Mouse (Mus musculus) forebrain, postnatal 0 days (tissue): Measurements from ENCODE around the gene Tspan9. TPM values are rescaled to one million over a fixed set of nuclear protein-coding genes. Genes with fewer than 3 reads are reported as not detected.

Experiments used
- ATAC-seq: fragments of 200-750 bp; cut with Nextera tagmentation; 2 replicates; pipeline ENCODE4 v1.8.0; 2017; ENCODE audit warnings: mild to moderate bottlenecking, moderate library complexity
- DNase-seq: peaks from one replicate; pipeline ENCODE4 v3.0.0-alpha.2; 2015
- H3K27ac ChIP-seq: fragments of 300-500 bp; sonication (generic); 2 replicates; pipeline ENCODE4 v1.5.1; 2014; ENCODE audit warnings: low read depth, mild to moderate bottlenecking, antibody characterized with exemption, low read length, moderate library complexity, mixed read lengths
- H3K27me3 ChIP-seq: fragments of 300-500 bp; sonication (generic); 2 replicates; pipeline ENCODE4 v1.6.1; 2014; ENCODE audit warnings: mild to moderate bottlenecking, low read length, mixed read lengths; ENCODE audit not compliant: insufficient read depth
- H3K36me3 ChIP-seq: fragments of 300-500 bp; sonication (generic); 2 replicates; pipeline ENCODE4 v1.6.1; 2014; ENCODE audit warnings: mild to moderate bottlenecking, moderate library complexity; ENCODE audit not compliant: insufficient read depth
- H3K4me1 ChIP-seq: fragments of 300-500 bp; sonication (generic); 2 replicates; pipeline ENCODE4 v1.6.1; 2014; ENCODE audit warnings: antibody characterized with exemption; ENCODE audit not compliant: insufficient read depth
- H3K4me2 ChIP-seq: fragments of 300-500 bp; sonication (generic); 2 replicates; pipeline ENCODE4 v1.6.1; 2014; ENCODE audit warnings: low read depth, mild to moderate bottlenecking, moderate library complexity
- H3K4me3 ChIP-seq: fragments of 300-500 bp; sonication (generic); 2 replicates; pipeline ENCODE4 v1.5.1; 2014; ENCODE audit warnings: low read depth, low read length, mixed read lengths
- H3K9ac ChIP-seq: fragments of 300-500 bp; sonication (generic); 2 replicates; pipeline ENCODE4 v1.6.1; 2014; ENCODE audit warnings: mild to moderate bottlenecking
- H3K9me3 ChIP-seq: fragments of 300-500 bp; sonication (generic); 2 replicates; pipeline ENCODE4 v1.6.1; 2016; ENCODE audit warnings: low read length
- CTCF ChIP-seq: sonication (generic); IDR thresholded peaks from 2 replicates; pipeline ENCODE4 v1.5.1; 2016; ENCODE audit warnings: antibody characterized with exemption, control low read depth, low read depth
- WGBS: fragments of 180-500 bp; shearing (Covaris S2); extraction: QIAGEN DNeasy Blood & Tissue Kit; methylation state at CpG from one replicate; pipeline ENCODE4 v1.1.7; 2014; 5-methylcytosine and 5-hydroxymethylcytosine counted together
- polyA plus RNA-seq: library from polyadenylated mRNA; unstranded; fragments of >200 nt; fragmentation: Nextera tagmentation; extraction: Ambion mirVana; gene quantifications from 2 replicates; pipeline ENCODE4 v1.2.1, GENCODE M21; 2015
- total RNA-seq: library from RNA; depleted of rRNA; stranded (reverse); fragments of >200 nt; gene quantifications from 2 replicates; pipeline ENCODE4 v1.2.3, GENCODE M21; 2014

Gene Tspan9
- total and polyA plus RNA-seq, 2 experiments from 2014 or later: 63.9 to 150 TPM

DNA sequence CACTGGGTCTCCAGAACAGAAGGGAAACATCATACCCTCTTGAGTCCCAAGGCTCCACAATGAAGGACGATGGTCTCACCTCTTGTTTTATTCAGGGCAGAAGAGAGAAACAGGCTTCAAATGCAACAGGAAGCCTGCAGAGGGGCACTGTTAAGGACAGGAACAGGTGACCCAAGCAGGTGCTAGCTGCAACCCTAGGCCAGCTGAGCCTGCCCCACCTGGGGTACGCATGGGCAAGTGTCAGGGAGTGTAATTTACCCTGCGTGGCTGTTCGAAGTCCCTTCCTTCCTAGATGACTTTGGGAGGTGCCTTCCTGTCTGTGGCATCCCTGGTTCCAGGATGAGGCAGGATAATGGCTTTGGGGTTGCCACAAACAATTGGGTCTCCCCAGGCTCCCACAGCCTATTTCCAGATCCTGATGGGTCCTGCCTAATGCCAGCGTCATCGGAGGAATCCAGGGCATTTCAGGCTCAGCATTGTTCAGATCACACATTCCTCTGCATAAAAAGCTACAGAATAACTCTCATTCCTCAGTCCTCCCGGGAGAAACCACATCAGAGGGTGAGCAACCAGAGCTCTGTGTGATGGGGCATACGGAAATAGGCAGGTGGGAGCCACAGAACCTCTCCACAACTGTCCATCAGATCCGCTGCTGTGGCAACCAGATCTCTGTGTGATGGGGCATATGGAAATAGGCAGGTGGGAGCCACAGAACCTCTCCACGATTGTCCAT, 90.2 kb downstream of the Tspan9 start:
- H3K9me3 ChIP-seq: no peaks in the 10 kb centered on the region
- no peak for DNase-seq
- no peaks in the 10 kb centered on the region for H3K4me1 ChIP-seq
- no peak overlapping the region for H3K27ac ChIP-seq
- WGBS: 61% methylated on average over 10 of the region's 10 CpGs
- H3K4me3 ChIP-seq: no peak overlapping the region
- H3K27me3 ChIP-seq: no peaks in the 10 kb centered on the region
- peak; percentile 14; the same call in 1 of the 2 replicates for ATAC-seq
- H3K4me2 ChIP-seq: no peak overlapping the region
- no peaks in the 10 kb centered on the region for H3K36me3 ChIP-seq
- no peak for TF ChIP-seq CTCF
- no peak overlapping the region for H3K9ac ChIP-seq

DNA sequence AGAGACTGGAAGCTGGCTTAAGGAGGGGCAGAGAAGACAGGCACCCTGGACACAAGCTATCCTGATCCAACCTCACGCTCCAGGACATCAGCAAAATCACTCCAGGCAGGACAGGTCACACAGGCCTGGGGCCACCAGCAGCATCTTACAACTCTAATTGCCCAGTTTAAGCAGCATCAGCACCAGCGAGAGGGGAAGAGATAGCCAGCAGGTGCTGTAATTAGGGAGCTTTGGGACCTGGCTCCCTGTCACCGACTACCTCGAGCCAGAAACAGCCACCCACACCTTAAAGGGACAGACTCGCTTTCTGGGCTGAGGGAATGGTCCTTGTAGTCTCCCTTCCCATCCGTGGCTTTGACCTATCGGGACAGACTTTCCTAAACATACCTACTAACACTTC, 95.7 kb downstream of the Tspan9 start:
- no peak for TF ChIP-seq CTCF
- H3K9ac ChIP-seq: no peak overlapping the region

DNA sequence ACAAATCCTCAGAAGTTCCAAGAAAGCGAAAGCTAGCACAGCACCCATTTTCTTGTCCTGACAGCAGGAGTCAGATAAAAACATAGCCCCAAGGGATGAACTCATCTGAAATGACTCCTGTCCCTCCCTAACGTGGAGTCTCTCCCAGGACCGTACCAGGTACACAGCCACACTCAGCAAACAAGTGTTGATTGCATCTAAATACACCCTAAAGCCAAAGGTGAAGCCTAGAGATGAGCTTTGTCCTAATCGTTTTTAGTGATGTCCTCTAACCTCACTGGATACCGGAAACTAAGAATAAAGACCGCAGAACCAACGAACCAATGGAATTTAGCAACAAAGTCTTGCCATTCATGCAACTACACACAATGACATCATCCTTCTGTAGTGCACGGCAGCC, 96.2 kb downstream of the Tspan9 start:
- Histone ChIP-seq H3K9ac (no peak overlapping the region), H3K4me2 (no peak overlapping the region), H3K27ac (no peak overlapping the region), H3K27me3 (no peaks in the 10 kb centered on the region), H3K9me3 (no peaks in the 10 kb centered on the region), H3K4me3 (no peak overlapping the region), H3K4me1 (no peaks in the 10 kb centered on the region), H3K36me3 (no peaks in the 10 kb centered on the region)
- DNase-seq (no peak), ATAC-seq (no peak)
- WGBS: 75% methylated on average over 8 of the region's 8 CpGs
- no peak for TF ChIP-seq CTCF

More for the DNA sequence above, 95.7 kb downstream of the Tspan9 start:
- Histone ChIP-seq H3K4me3 (no peak overlapping the region), H3K4me1 (no peaks in the 10 kb centered on the region), H3K27me3 (no peaks in the 10 kb centered on the region), H3K27ac (no peak overlapping the region), H3K36me3 (no peaks in the 10 kb centered on the region), H3K4me2 (no peak overlapping the region), H3K9me3 (no peaks in the 10 kb centered on the region)
- DNase-seq: no peak
- no peak for ATAC-seq
- WGBS: 61% methylated on average over 7 of the region's 7 CpGs

GRCm38 (mm10) chr6:128046799-128047198, 96.6 kb downstream of the Tspan9 start:
- Histone ChIP-seq H3K9me3 (no peaks in the 10 kb centered on the region), H3K4me1 (no peaks in the 10 kb centered on the region), H3K27ac (no peak overlapping the region), H3K9ac (no peak overlapping the region), H3K27me3 (no peaks in the 10 kb centered on the region), H3K36me3 (no peaks in the 10 kb centered on the region), H3K4me2 (no peak overlapping the region), H3K4me3 (no peak overlapping the region)
- no peak for ATAC-seq
- no peak for TF ChIP-seq CTCF
- DNase-seq: no peak
- WGBS: 82% methylated on average over 6 of the region's 6 CpGs

DNA sequence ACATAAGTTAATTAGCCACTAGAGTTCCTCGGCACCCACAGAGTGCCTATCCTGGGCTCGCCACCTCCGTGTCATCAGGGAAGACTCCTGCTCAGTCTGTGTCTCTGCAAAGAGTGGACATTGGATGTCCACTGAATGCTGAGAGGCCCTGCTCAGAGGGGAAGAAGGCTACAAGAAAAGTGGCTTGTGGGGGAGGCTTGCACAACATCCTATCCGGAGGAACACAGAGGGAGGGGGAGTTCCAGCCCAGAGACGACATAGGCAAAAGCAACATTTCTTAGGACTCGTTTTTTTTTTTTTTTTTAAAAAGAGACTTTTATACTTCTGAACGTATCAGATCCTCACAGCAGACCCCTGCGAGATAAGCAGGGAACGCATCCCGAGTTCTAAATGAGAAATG, 98.7 kb downstream of the Tspan9 start:
- H3K9ac ChIP-seq: no peak overlapping the region
- no peak overlapping the region for H3K4me3 ChIP-seq
- no peaks in the 10 kb centered on the region for H3K9me3 ChIP-seq
- H3K27ac ChIP-seq: no peak overlapping the region
- no peaks in the 10 kb centered on the region for H3K36me3 ChIP-seq
- ATAC-seq (no peak), DNase-seq (no peak)
- H3K4me1 ChIP-seq: no peaks in the 10 kb centered on the region
- no peaks in the 10 kb centered on the region for H3K27me3 ChIP-seq
- 66% methylated on average over 10 of the region's 10 CpGs for WGBS
- TF ChIP-seq CTCF: no peak
- no peak overlapping the region for H3K4me2 ChIP-seq

- Histone ChIP-seq H3K9ac (no peak overlapping the region), H3K27me3 (no peaks in the 10 kb centered on the region), H3K36me3 (no peaks in the 10 kb centered on the region), H3K4me3 (no peak overlapping the region), H3K4me2 (no peak overlapping the region), H3K4me1 (no peaks in the 10 kb centered on the region), H3K9me3 (no peaks in the 10 kb centered on the region), H3K27ac (no peak overlapping the region)
- ATAC-seq: no peak
- no peak for TF ChIP-seq CTCF
- DNase-seq: no peak
- 80% methylated on average over 6 of the region's 6 CpGs for WGBS
Observed at GRCm38 (mm10) chr6:128043486-128043885, 99.9 kb downstream of the Tspan9 start.

GRCm38 (mm10) chr6:128041836-128042235, 101.6 kb downstream of the Tspan9 start:
- Histone ChIP-seq H3K36me3 (no peaks in the 10 kb centered on the region), H3K9me3 (no peaks in the 10 kb centered on the region), H3K4me2 (no peak overlapping the region), H3K27ac (no peak overlapping the region), H3K4me1 (no peaks in the 10 kb centered on the region), H3K4me3 (no peak overlapping the region), H3K27me3 (no peaks in the 10 kb centered on the region), H3K9ac (no peak overlapping the region)
- no peak for DNase-seq
- ATAC-seq: no peak
- 66% methylated on average over 6 of the region's 6 CpGs for WGBS
- no peak for TF ChIP-seq CTCF
